Mouse (Mus musculus) midbrain, embryonic 10.5 days (tissue): Measurements from ENCODE around the gene Scarf2. TPM values are rescaled to one million over a fixed set of nuclear protein-coding genes. Genes with fewer than 3 reads are reported as not detected.

Experiments used
- DNase-seq: peaks from one replicate; pipeline ENCODE4 v3.0.0-alpha.2; 2017; ENCODE audit warnings: low spot score
- H3K27ac ChIP-seq: fragments of 300-500 bp; sonication (generic); replicated peaks from 2 replicates; pipeline ENCODE4 v1.5.1; 2016; ENCODE audit warnings: mild to moderate bottlenecking
- H3K27me3 ChIP-seq: fragments of 300-500 bp; sonication (generic); 2 replicates; pipeline ENCODE4 v1.6.1; 2016; ENCODE audit warnings: low read depth, mild to moderate bottlenecking; ENCODE audit not compliant: poor library complexity, severe bottlenecking
- H3K36me3 ChIP-seq: fragments of 300-500 bp; sonication (generic); 2 replicates; pipeline ENCODE4 v1.6.1; 2016; ENCODE audit warnings: mild to moderate bottlenecking, moderate library complexity
- H3K4me1 ChIP-seq: fragments of 300-500 bp; sonication (generic); 2 replicates; pipeline ENCODE4 v1.6.1; 2016
- H3K4me3 ChIP-seq: fragments of 300-500 bp; sonication (generic); 2 replicates; pipeline ENCODE4 v1.5.1; 2016; ENCODE audit warnings: mild to moderate bottlenecking, moderate library complexity
- H3K9me3 ChIP-seq: fragments of 300-500 bp; sonication (generic); replicated peaks from 2 replicates; pipeline ENCODE4 v1.6.1; 2016; ENCODE audit warnings: mild to moderate bottlenecking
- WGBS: fragments of 180-500 bp; shearing (Covaris S2); methylation state at CpG from one replicate; pipeline ENCODE4 v1.1.7; 2016; 5-methylcytosine and 5-hydroxymethylcytosine counted together
- polyA plus RNA-seq: library from polyadenylated mRNA; unstranded; fragments of >200 nt; fragmentation: Nextera tagmentation; extraction: Ambion mirVana; gene quantifications from 2 replicates; pipeline ENCODE4 v1.2.1, GENCODE M21; 2016

The Scarf2 gene
- polyA plus RNA-seq, 1 experiment from 2014 or later: 4.1 TPM

- DNase-seq: no peak
- Histone ChIP-seq H3K27me3 (peaks cover 9% of the 10 kb centered on the region), H3K27ac (no peak overlapping the region), H3K4me3 (no peak overlapping the region), H3K9me3 (no peaks in the 10 kb centered on the region), H3K4me1 (no peaks in the 10 kb centered on the region), H3K36me3 (peaks cover 84% of the 10 kb centered on the region)
- WGBS: 95% methylated on average over 7 of the region's 7 CpGs
Observed at GRCm38 (mm10) chr16:17842437-17842836, 45.4 kb downstream of the Scarf2 start.

DNA sequence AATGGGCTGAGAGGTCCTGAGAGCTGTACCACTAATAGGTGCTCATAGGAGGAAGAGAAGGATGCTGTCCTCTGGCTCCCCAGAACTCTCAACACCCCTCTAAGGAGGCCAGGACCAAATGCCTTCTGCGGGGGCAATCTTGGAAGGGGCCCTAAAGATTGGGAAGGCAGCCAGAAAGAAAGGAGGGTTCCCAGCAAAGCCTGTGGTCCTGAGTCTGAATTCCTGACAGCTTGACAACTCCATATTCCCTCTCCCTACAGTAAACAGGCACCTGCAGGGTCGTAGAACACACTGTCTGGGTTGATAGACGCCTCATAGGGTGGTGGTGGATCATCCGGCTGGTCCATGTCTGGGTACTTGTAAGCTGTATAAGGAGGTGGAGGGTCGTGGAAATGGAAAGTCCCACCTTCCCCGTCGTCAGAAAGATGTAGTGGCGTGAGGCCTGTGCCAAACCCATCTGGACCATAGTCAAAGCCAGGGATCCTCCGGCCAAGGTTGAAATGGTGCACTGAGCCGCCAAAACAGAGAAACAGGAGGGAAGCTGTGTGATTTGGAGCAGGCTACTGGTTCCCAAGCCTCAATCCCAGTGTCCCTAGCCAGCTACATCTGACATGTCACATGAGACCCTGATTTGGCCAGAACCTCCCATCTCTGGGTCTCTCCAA lies 46.8 kb downstream of the Scarf2 start:
- H3K4me1 ChIP-seq: no peaks in the 10 kb centered on the region
- no peak overlapping the region for H3K27ac ChIP-seq
- WGBS: 91% methylated on average over 10 of the region's 10 CpGs
- no peak for DNase-seq
- peaks cover 91% of the 10 kb centered on the region for H3K36me3 ChIP-seq
- no peaks in the 10 kb centered on the region for H3K27me3 ChIP-seq
- no peaks in the 10 kb centered on the region for H3K9me3 ChIP-seq
- no peak overlapping the region for H3K4me3 ChIP-seq

DNA sequence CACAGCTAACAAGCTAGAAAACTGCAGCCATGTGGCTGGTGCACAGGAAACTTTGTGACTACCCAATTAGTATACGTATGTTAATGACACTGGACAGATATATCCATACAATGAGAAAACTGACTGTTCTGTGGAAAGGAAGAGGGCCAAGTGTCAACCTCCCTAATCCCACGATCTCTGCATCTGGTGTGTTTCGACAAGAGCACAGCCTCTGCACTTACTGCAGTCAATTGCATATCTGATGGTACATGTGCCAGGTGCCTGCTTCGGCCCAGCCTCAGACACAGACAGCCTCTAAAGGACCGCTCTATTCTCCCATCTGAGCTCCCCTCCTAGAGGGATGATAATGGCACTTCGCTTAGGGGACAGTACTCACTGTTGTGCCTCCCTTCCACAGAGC lies 51.3 kb downstream of the Scarf2 start:
- Histone ChIP-seq H3K4me1 (no peaks in the 10 kb centered on the region), H3K9me3 (no peaks in the 10 kb centered on the region), H3K27me3 (no peaks in the 10 kb centered on the region), H3K36me3 (peaks cover 98% of the 10 kb centered on the region), H3K27ac (no peak overlapping the region), H3K4me3 (no peak overlapping the region)
- 88% methylated on average over 6 of the region's 6 CpGs for WGBS
- no peak for DNase-seq

DNA sequence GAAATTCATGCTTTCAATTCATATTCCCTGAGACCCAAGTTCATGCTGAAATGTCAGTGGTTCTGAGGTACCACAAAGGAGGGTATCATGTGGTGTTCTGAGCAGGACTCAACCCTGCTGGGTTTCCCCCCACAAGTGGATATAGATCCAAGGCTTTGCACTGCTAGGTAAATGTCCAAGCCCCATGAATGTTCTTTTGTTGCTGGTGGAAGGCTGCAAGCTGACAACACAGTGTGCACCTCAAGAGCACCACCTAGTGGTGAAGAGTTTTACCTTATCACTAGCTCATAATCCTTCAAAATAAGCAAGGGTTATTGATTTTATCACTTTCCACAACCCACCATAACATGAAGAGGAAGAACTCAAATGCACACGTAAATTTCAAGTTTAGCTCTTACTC lies 51.8 kb downstream of the Scarf2 start:
- DNase-seq: no peak
- H3K27me3 ChIP-seq: no peaks in the 10 kb centered on the region
- no peaks in the 10 kb centered on the region for H3K4me1 ChIP-seq
- H3K36me3 ChIP-seq: peaks cover 98% of the 10 kb centered on the region
- no peak overlapping the region for H3K27ac ChIP-seq
- H3K9me3 ChIP-seq: no peaks in the 10 kb centered on the region
- H3K4me3 ChIP-seq: no peak overlapping the region
- WGBS: 45% methylated on average over 1 of the region's 1 CpGs

DNA sequence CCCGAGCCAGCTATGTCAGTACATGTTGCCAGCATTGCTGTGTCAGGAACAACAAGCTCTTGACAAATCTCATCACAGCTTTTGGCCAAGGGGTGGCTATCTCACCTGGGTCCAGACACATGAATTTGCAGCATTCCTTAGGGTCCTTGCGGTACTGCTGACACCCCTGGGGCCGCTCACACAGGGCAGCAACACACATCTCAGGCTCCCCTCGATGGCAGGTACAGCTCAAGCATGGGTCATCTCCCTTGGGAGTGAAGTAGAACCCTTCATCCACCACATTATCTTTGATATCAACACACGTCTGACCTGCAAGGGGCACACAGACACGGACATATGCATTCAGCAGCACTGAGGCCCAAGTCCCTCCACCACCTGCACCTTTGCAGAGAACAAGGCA lies 52.4 kb downstream of the Scarf2 start:
- WGBS: 87% methylated on average over 6 of the region's 6 CpGs
- no peak for DNase-seq
- Histone ChIP-seq H3K27me3 (no peaks in the 10 kb centered on the region), H3K4me1 (no peaks in the 10 kb centered on the region), H3K27ac (no peak overlapping the region), H3K9me3 (no peaks in the 10 kb centered on the region), H3K36me3 (peaks cover 98% of the 10 kb centered on the region), H3K4me3 (no peak overlapping the region)

DNA sequence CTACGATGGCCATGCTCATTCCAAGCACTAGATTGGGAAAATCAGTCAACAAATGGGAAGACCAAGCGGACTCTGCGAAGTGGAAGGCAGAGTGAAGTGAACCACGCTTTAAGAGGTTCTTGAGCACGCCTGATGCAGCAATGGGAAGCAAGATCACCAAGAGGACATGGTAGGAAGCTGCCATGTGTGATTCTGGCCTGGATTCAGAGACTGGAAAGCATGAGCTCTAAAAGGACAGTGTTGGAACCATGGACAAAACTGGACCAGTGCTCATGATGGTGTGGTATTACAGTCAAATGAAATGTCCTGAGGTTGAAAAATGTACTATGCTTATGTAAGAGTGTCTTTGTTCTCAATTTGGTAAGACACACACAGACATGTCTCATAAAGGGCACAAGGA lies 54.2 kb downstream of the Scarf2 start:
- Histone ChIP-seq H3K4me1 (no peaks in the 10 kb centered on the region), H3K27me3 (no peaks in the 10 kb centered on the region), H3K36me3 (peaks cover 98% of the 10 kb centered on the region), H3K9me3 (no peaks in the 10 kb centered on the region), H3K27ac (no peak overlapping the region), H3K4me3 (no peak overlapping the region)
- no peak for DNase-seq
- WGBS: 96% methylated on average over 5 of the region's 5 CpGs

GRCm38 (mm10) chr16:17851860-17852259 lies 54.8 kb downstream of the Scarf2 start:
- WGBS: 100% methylated on average over 1 of the region's 1 CpGs
- no peaks in the 10 kb centered on the region for H3K9me3 ChIP-seq
- H3K36me3 ChIP-seq: peaks cover 98% of the 10 kb centered on the region
- no peak for DNase-seq
- H3K27ac ChIP-seq: no peak overlapping the region
- H3K27me3 ChIP-seq: no peaks in the 10 kb centered on the region
- H3K4me1 ChIP-seq: 0 out of 2 replicates have a peak, but pooled peaks cover 3% of the 10 kb centered on the region
- no peak overlapping the region for H3K4me3 ChIP-seq

GRCm38 (mm10) chr16:17853263-17853662 lies 56.2 kb downstream of the Scarf2 start:
- Histone ChIP-seq H3K27me3 (no peaks in the 10 kb centered on the region), H3K4me3 (no peak overlapping the region), H3K9me3 (no peaks in the 10 kb centered on the region), H3K4me1 (0 out of 2 replicates have a peak, but pooled peaks cover 3% of the 10 kb centered on the region), H3K36me3 (peaks cover 98% of the 10 kb centered on the region), H3K27ac (no peak overlapping the region)
- DNase-seq: no peak
- 87% methylated on average over 2 of the region's 2 CpGs for WGBS

DNA sequence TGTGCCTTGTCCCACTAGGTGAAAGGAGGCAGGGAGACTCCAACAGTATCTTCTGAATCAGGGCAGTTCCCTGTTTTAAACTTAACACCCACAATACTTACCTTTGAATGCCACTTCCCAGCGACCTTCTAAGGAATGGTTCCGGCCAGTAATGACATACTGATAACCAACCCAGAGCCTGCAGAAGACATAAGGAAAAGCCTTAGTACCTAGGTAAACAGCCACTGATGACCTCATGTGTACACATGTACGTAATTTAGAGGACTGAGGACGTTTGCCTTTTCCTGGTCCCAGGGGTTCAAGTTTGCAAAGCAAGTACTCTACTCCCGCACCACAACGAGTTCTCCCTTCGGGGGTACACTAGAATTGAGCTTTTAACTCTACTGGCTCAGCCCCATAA lies 60.1 kb downstream of the Scarf2 start:
- Histone ChIP-seq H3K27ac (no peak overlapping the region), H3K36me3 (peaks cover 92% of the 10 kb centered on the region), H3K4me1 (peaks cover 15% of the 10 kb centered on the region), H3K4me3 (no peak overlapping the region), H3K9me3 (no peaks in the 10 kb centered on the region), H3K27me3 (no peaks in the 10 kb centered on the region)
- whole genome bisulfite sequencing: 94% methylated on average over 7 of the region's 7 CpGs
- no peak for DNase-seq

Other genes with a start within 250 kb of the Scarf2 start
- 0.17 and 0.27 TPM in 2 replicates for gene Lrrc74b, start 236.0 kb upstream of the Scarf2 start, polyA plus RNA-seq
- gene P2rx6, start 235.4 kb upstream of the Scarf2 start, polyA plus RNA-seq: 0.62 and 0.75 TPM in 2 replicates
- 2.4 and 2.6 TPM in 2 replicates for gene Slc7a4, start 214.1 kb upstream of the Scarf2 start, polyA plus RNA-seq
- gene Smpd4, start 177.9 kb upstream of the Scarf2 start, polyA plus RNA-seq: 47.3 and 52.2 TPM in 2 replicates
- 6.4 and 8.1 TPM in 2 replicates for gene Ccdc74a, start 150.8 kb upstream of the Scarf2 start, polyA plus RNA-seq
- gene Med15, start 64.4 kb upstream of the Scarf2 start, polyA plus RNA-seq: 45.2 and 47.8 TPM in 2 replicates
- gene Klhl22, start 37.7 kb upstream of the Scarf2 start, polyA plus RNA-seq: 52.6 and 57.4 TPM in 2 replicates
- gene B830017H08Rik, start 35.8 kb downstream of the Scarf2 start, polyA plus RNA-seq: 0.21 TPM in 1 of 2 replicates, not detected in the other
- gene Car15, start 41.1 kb downstream of the Scarf2 start, polyA plus RNA-seq: 1.8 and 1.9 TPM in 2 replicates
- 0.35 and 0.60 TPM in 2 replicates for gene Gm20518, start 94.4 kb downstream of the Scarf2 start, polyA plus RNA-seq
- 0.05 TPM in 1 of 2 replicates, not detected in the other for gene Tssk1, start 96.9 kb downstream of the Scarf2 start, polyA plus RNA-seq
- gene Dgcr2, start 101.3 kb downstream of the Scarf2 start, polyA plus RNA-seq: 102 and 111 TPM in 2 replicates
- 0.11 and 0.19 TPM in 2 replicates for gene Tssk2, start 101.4 kb downstream of the Scarf2 start, polyA plus RNA-seq
- gene Ess2, start 114.1 kb downstream of the Scarf2 start, polyA plus RNA-seq: 51.9 and 60.5 TPM in 2 replicates
- gene Gsc2, start 117.8 kb downstream of the Scarf2 start, polyA plus RNA-seq: 0.75 and 1.4 TPM in 2 replicates
- gene Slc25a1, start 130.9 kb downstream of the Scarf2 start, polyA plus RNA-seq: 118 and 122 TPM in 2 replicates
- not detected in 2 replicates for gene Vpreb2, start 183.1 kb downstream of the Scarf2 start, polyA plus RNA-seq